Mouse (Mus musculus) Patski (cell line): ENCODE results near the gene Bglap2. TPM values are rescaled to one million over a fixed set of nuclear protein-coding genes. Genes with fewer than 3 reads are reported as not detected.

Experiments used
- ATAC-seq: fragments of 100-300 bp; one replicate; pipeline ENCODE4 v1.8.0; 2021
- CTCF ChIA-PET: fragments of 350-600 bp; sonication (Branson Sonifier 250); formaldehyde crosslinking; loops from one replicate; lab custom pipeline; 2022; ENCODE audit warnings: inconsistent platforms; lab: Charles Lee
- POLR2A ChIA-PET: fragments of 350-600 bp; sonication (Branson Sonifier 250); formaldehyde crosslinking; loops from one replicate; lab custom pipeline; 2022; ENCODE audit warnings: antibody characterized with exemption, inconsistent platforms; lab: Charles Lee
- DNase-seq: peaks from one replicate; pipeline ENCODE4 v3.0.0-alpha.2; 2011; ENCODE audit warnings: low read depth, low spot score
- H3K27me3 ChIP-seq: fragments of 371-371 bp; one replicate; pipeline ENCODE4 v1.5.1; 2021
- CTCF ChIP-seq: fragments of 100-300 bp; IDR thresholded peaks from one replicate; pipeline ENCODE4 v1.5.1; 2021
- in situ Hi-C: fragments of 300-500 bp; cut with MboI; formaldehyde crosslinking; loops from 3 replicates; pipeline ENCODE4 v1.11.1; 2018; ENCODE audit warnings: low pct_unique_long_range_greater_than_20kb, mixed read lengths
- polyA plus RNA-seq: library from polyadenylated mRNA; unstranded; gene quantifications from one replicate; pipeline ENCODE4 v1.2.3, GENCODE M21; 2021

Gene Bglap2
- polyA plus RNA-seq, 1 experiment from 2014 or later: not detected

DNA sequence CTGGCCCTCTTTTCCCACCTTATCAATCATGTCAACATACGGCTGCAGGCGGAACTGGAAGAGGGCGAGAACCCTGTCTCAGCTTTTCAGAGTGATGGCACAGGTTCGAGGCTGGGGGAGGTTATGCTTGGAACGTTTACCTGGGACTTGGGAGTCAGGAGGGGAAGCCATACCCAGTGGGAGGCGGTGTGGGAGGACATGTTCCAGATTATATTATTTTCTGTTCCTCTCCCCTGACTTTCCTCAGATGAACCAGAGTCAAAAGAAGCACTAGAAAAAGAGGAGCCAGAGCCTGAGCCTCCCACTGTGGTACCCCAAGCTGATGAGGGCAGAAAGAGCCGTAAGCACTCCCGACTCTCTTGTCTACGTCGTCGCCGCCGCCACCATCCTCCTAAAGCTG, 27.8 kb downstream of the Bglap2 start:
- CTCF ChIA-PET: interaction anchor here (1.8 kb wide), 1 partner anchor 12 kb away, joined by 4 read pairs; no protein-coding TSS in a partner anchor
- POLR2A ChIA-PET: no interaction called here
- in situ Hi-C loops: no loop called here
- no peak for DNase-seq
- no peak for TF ChIP-seq CTCF
- H3K27me3 ChIP-seq: no peaks in the 10 kb centered on the region
- no peak for ATAC-seq

DNA sequence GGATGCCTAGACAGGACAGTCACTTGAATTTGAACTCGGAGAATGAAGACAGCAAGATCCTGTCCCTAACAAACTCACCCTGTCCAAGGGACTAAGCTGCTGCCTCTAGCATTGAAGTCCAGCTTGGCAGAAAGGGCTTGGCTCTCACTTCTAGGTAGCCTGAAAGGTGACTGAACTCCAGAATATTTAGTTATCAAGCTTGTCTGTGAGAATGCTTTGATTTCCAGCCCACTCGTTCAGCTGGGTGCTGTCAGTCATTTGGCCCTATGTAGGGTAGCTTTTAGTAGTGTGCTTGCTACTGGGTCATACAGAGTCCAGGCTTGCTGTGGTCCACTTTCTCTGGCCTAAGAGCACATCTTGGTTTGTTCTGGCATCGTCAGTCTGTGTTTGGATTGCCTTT, 39.5 kb downstream of the Bglap2 start:
- no peaks in the 10 kb centered on the region for H3K27me3 ChIP-seq
- no peak for ATAC-seq
- TF ChIP-seq CTCF: no peak
- ChIA-PET CTCF (interaction anchor here (1.0 to 1.8 kb wide), 4 partner anchors 9 to 21 kb away, joined by 3 to 4 read pairs (median 4); no protein-coding TSS in a partner anchor), POLR2A (interaction anchor here (1.6 kb wide), 1 partner anchor 14 kb away, joined by 7 read pairs; no protein-coding TSS in a partner anchor)
- no peak for DNase-seq
- in situ Hi-C loops: no loop called here

DNA sequence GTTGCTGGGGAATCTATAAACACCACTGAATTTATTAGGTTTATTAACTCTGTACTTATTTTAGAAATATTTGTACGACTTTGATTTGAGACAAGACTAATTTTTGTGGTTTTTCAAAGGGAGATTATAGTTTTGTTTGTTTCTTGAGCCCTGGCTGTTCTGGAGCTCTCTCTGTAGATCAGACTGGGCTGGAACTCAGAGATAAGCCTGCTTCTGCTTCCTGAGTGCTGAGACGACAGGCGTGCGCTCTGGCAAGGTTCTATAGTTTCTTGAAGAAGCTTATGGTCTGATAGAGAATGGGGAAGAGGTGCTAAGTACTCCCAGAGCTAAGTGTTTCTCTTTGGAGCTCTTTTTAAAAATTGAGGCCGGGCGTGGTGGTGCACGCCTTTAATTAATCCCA, 40.2 kb downstream of the Bglap2 start:
- ATAC-seq (no peak), DNase-seq (no peak)
- ChIA-PET CTCF (interaction anchor here (1.0 kb wide), 1 partner anchor 12 kb away, joined by 4 read pairs; no protein-coding TSS in a partner anchor), POLR2A (interaction anchor here (0.6 to 1.6 kb wide), 5 partner anchors 9 to 149 kb away, joined by 3 to 7 read pairs (median 5); partner anchors contain the start of genes Cct3 and Tsacc)
- no peaks in the 10 kb centered on the region for H3K27me3 ChIP-seq
- no peak for TF ChIP-seq CTCF
- in situ Hi-C loops: no loop called here

DNA sequence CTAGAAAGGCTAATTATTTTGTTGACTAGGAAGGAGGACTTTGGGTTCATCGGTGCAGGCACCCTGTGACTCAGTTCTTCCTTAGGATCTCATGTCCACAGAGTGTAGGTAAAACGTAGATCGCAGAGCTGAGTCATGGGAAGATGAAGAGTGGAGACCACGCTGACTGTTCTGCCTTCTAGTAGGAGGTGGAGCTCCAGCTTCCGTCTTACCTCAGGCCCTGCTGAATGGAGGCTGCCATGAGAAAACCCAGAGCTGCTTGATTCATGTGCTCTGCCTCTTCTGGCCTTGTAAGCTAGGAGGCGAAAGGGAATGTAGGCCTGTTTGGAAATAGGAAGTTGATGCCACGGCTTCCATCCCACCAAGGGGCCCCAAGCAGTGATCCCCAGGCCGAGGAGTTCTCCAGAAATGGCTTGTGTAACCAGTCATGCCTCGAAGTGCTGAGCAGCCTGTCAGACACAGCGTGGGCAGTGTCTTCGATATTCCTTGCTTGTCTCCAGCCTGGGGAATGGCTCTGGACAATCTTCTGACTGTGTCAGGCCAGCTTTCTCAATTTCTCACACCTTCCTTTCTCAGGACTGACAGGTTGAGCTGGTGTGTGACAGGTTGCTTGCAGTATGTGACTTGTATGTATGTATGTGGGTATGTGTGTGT, 41.0 kb downstream of the Bglap2 start:
- no peak for ATAC-seq
- ChIA-PET POLR2A (interaction anchor here (0.6 to 4.7 kb wide), 5 partner anchors 10 to 65 kb away, joined by 3 to 27 read pairs (median 6); partner anchors contain the start of genes Cct3, Glmp and Tsacc), CTCF (interaction anchor here (1.1 to 2.4 kb wide), 2 partner anchors 10 to 188 kb away, joined by 3 to 6 read pairs; no protein-coding TSS in a partner anchor)
- no peak for TF ChIP-seq CTCF
- DNase-seq: no peak
- no peaks in the 10 kb centered on the region for H3K27me3 ChIP-seq
- in situ Hi-C loops: no loop called here

DNA sequence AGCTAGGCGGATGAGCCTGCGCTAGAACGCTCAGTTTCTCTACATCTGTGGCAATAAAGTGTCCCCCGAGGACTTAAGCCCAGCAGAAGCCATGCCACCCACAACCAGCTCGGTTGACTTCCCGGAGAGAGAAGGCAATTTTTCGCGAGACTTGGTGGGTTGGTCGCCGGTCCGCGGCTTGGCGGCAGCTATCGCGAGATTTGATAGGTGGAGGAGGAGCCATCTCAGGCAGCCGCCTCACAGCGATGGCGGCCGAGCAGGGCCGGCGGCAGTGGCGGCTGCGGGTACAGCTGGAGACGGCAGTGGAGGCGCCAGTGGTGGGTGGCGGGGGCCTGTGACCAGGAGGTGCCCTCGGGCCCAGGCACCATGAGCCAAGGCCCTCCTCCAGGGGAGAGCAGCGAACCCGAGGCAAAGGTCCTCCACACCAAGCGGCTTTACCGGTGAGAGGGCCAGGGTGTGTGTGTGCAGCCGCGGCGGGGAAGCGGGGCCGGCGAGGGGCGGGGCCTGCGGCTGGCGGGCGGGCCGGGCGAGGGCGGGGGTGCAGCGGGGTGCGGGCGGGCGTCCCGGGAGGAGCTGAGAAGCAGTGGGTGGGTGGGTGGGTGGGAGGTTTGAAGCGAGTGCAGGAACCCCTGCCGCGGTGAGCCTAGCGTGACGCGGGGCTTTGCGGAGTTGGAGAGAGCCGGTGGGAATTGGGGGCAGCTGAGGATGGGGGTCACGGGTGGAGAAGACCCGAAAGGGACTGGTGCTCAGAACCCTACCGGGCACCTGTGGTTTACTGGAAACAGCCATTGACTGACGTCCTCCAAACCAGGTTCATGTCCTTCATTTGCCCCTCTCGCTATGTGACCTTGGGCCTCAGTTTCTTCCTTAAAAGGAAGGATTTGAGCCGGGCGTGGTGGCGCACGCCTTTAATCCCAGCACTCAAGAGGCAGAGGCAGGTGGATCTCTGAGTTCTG, 42.2 kb downstream of the Bglap2 start, which contains the start of the genes Tmem79 and Smg5:
Tmem79 (minus strand) TSS at position 91 of the 956 bp plus-strand sequence.
Smg5 (plus strand) TSS at position 203 of the 956 bp plus-strand sequence.
- no peaks in the 10 kb centered on the region for H3K27me3 ChIP-seq
- ATAC-seq: peak; percentile 76
- ChIA-PET POLR2A (interaction anchor here (0.6 to 4.7 kb wide), 12 partner anchors 11 to 194 kb away, joined by 3 to 27 read pairs (median 4); partner anchors contain the start of genes Cct3, Glmp and Tsacc), CTCF (interaction anchor here (1.1 to 2.4 kb wide), 4 partner anchors 11 to 186 kb away, joined by 3 to 9 read pairs (median 4); no protein-coding TSS in a partner anchor)
- no peak for TF ChIP-seq CTCF
- in situ Hi-C loops: no loop called here
- peak; percentile 93 for DNase-seq

DNA sequence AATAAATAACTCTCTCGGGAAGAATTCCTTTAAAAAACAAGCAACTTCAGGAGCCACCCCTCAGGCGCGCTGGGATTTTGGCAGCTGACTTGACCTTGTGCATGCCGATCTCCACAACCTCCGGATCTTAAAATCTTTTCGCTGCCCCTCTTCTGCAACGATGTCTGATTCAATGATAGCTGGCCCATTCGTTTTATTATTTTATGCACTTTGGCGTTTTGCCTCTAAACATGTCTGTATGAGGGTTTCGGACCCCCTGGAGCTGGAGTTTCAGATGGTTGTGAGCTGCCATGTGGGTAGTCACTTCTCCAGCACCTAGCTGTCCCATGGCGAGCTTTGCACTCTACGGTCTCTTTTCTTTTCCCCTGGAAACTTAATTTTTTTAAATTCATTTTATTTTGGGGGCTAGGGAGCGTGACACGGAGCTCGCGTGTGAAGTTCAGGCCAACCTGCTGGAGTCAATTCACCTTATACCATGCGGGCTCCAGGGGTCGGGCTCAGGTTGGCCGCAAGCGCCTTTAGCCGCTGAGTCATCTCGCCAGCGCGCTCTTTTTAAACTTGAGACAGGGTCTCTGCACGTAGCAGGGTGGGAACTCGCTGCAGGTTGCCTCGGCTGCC, 43.0 kb downstream of the Bglap2 start:
- DNase-seq (no peak), ATAC-seq (peak; percentile 70)
- ChIA-PET POLR2A (interaction anchor here (0.6 to 4.7 kb wide), 9 partner anchors 10 to 195 kb away, joined by 3 to 27 read pairs (median 3); partner anchors contain the start of gene Glmp), CTCF (interaction anchor here (1.1 to 2.4 kb wide), 3 partner anchors 12 to 15 kb away, joined by 3 to 9 read pairs (median 6); no protein-coding TSS in a partner anchor)
- no peak for TF ChIP-seq CTCF
- in situ Hi-C loops: no loop called here
- H3K27me3 ChIP-seq: no peaks in the 10 kb centered on the region

DNA sequence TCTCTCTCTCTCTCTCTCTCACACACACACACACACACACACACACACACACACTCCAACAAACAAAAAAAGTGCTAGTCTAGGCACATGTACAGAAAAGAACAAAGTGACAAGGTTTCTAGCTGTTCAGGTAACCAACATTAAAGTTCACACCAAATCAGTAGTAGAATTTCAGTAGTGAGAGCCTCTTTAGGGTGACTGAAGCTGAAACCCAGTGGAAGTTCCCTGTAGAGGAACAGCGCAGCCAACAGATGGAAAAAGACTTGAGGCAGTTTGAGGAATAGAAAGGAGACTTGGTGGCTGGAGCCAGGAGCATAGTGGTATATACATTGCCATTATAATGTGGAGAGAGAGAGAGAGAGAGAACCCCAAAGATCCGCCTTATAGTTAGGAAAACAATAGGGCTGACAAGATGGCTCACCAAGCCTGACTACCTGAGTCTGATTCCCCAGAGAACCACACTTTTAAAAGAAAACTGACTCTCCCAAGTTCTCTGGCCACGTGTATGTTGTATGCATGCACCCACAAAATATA, 43.5 kb downstream of the Bglap2 start:
- DNase-seq (no peak), ATAC-seq (no peak)
- no peak for TF ChIP-seq CTCF
- POLR2A ChIA-PET: interaction anchor here (0.7 to 4.7 kb wide), 4 partner anchors 10 to 158 kb away, joined by 3 to 27 read pairs (median 4); partner anchors contain the start of gene Glmp
- H3K27me3 ChIP-seq: no peaks in the 10 kb centered on the region
- in situ Hi-C loops: no loop called here
- CTCF ChIA-PET: interaction anchor here (1.1 to 1.9 kb wide), 3 partner anchors 12 to 132 kb away, joined by 3 to 9 read pairs (median 4); no protein-coding TSS in a partner anchor

DNA sequence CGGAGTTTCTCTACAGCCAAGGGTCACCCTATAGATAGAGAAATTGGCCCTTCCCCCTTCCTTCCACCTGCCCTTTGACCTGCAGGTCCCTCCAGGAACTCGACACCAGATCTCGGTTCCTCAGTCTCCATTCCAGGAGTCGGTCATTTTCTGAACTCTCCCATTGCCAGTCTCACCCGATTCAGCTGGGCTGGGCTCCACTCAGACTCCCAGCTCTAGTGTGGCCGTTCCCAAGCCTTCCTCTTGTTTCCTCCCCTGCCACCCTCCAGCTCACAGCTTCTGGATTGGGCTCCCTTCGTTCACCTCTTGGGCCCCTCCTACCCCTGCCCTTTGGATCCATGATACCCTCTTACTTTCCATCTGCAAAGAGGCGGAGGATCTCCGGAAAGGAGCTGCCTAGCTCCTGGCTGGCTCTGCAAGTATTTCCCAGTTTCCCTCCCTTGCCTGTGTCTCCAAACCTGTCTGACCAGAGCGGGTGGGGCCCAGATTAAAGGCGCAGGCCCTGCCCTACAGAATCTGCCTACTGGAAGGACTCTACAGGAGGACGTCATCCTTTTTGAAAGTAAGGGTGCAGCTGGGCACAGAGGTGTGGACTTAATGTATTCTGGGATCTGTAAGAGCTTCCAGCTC, 44.4 kb downstream of the Bglap2 start:
- ChIA-PET CTCF (interaction anchor here (1.5 to 1.9 kb wide), 2 partner anchors 13 to 133 kb away, joined by 4 to 9 read pairs; no protein-coding TSS in a partner anchor), POLR2A (interaction anchor here (0.6 to 4.7 kb wide), 3 partner anchors 9 to 69 kb away, joined by 4 to 27 read pairs (median 4); partner anchors contain the start of gene Glmp)
- DNase-seq (no peak), ATAC-seq (no peak)
- H3K27me3 ChIP-seq: no peaks in the 10 kb centered on the region
- in situ Hi-C loops: no loop called here
- TF ChIP-seq CTCF: no peak
